Mouse (Mus musculus): ENCODE results near the gene Polr3f. TPM values are rescaled to one million over a fixed set of nuclear protein-coding genes. Genes with fewer than 3 reads are reported as not detected.
A peak's percentile ranks its signal among the peaks of the same experiment; 100 is the strongest.

Polr3f gene
- 41.3 and 45.4 TPM in 2 replicates for total RNA-seq (2017)

- ATAC-seq (ENCODE audit: extremely low read depth, insufficient number of reproducible peaks, low FRiP score, poor library complexity, severe bottlenecking) = peak; percentile 98
Observed at GRCm38 (mm10) chr2:144526981-144527820, at the start of gene Polr3f, which contains the start of gene Dzank1. Gene Polr3f (plus strand): TSS chr2:144527718. Gene Dzank1 (minus strand): TSS chr2:144527414.

GRCm38 (mm10) chr2:144479421-144479820, 48.1 kb upstream of the Polr3f start:
- ATAC-seq (ENCODE audit: extremely low read depth, insufficient number of reproducible peaks, low FRiP score, poor library complexity, severe bottlenecking) = no peak

- ATAC-seq (ENCODE audit: extremely low read depth, insufficient number of reproducible peaks, low FRiP score, poor library complexity, severe bottlenecking) = no peak
Observed at GRCm38 (mm10) chr2:144484084-144484483, 43.4 kb upstream of the Polr3f start.

GRCm38 (mm10) chr2:144485439-144485838, 42.1 kb upstream of the Polr3f start:
- no peak for ATAC-seq (ENCODE audit: extremely low read depth, insufficient number of reproducible peaks, low FRiP score, poor library complexity, severe bottlenecking)

- ATAC-seq (ENCODE audit: extremely low read depth, insufficient number of reproducible peaks, low FRiP score, poor library complexity, severe bottlenecking) = no peak
Observed at GRCm38 (mm10) chr2:144487476-144487875, 40.0 kb upstream of the Polr3f start.

- ATAC-seq (ENCODE audit: extremely low read depth, insufficient number of reproducible peaks, low FRiP score, poor library complexity, severe bottlenecking) = no peak
Observed at GRCm38 (mm10) chr2:144489342-144489741, 38.2 kb upstream of the Polr3f start.

GRCm38 (mm10) chr2:144502134-144502533, 25.4 kb upstream of the Polr3f start:
- no peak for ATAC-seq (ENCODE audit: extremely low read depth, insufficient number of reproducible peaks, low FRiP score, poor library complexity, severe bottlenecking)

- no peak for ATAC-seq (ENCODE audit: extremely low read depth, insufficient number of reproducible peaks, low FRiP score, poor library complexity, severe bottlenecking)
Observed at GRCm38 (mm10) chr2:144514619-144515018, 12.9 kb upstream of the Polr3f start.

- ATAC-seq (ENCODE audit: extremely low read depth, insufficient number of reproducible peaks, low FRiP score, poor library complexity, severe bottlenecking) = no peak
Observed at GRCm38 (mm10) chr2:144519772-144520171, 7.7 kb upstream of the Polr3f start.

GRCm38 (mm10) chr2:144525856-144526255, 1.7 kb upstream of the Polr3f start:
- no peak for ATAC-seq (ENCODE audit: extremely low read depth, insufficient number of reproducible peaks, low FRiP score, poor library complexity, severe bottlenecking)

- ATAC-seq (ENCODE audit: extremely low read depth, insufficient number of reproducible peaks, low FRiP score, poor library complexity, severe bottlenecking) = no peak
Observed at GRCm38 (mm10) chr2:144527821-144528174, 280 bp downstream of the Polr3f start.

- ATAC-seq (ENCODE audit: extremely low read depth, insufficient number of reproducible peaks, low FRiP score, poor library complexity, severe bottlenecking) = no peak
Observed at GRCm38 (mm10) chr2:144537123-144537522, 9.6 kb downstream of the Polr3f start.

- ATAC-seq (ENCODE audit: extremely low read depth, insufficient number of reproducible peaks, low FRiP score, poor library complexity, severe bottlenecking) = 0 out of 2 replicates have a peak, but pooled peaks have one; percentile 19
Observed at GRCm38 (mm10) chr2:144541246-144541645, 13.7 kb downstream of the Polr3f start.

GRCm38 (mm10) chr2:144543670-144544069, 16.2 kb downstream of the Polr3f start:
- ATAC-seq (ENCODE audit: extremely low read depth, insufficient number of reproducible peaks, low FRiP score, poor library complexity, severe bottlenecking) = no peak

GRCm38 (mm10) chr2:144544630-144545029, 17.1 kb downstream of the Polr3f start:
- ATAC-seq (ENCODE audit: extremely low read depth, insufficient number of reproducible peaks, low FRiP score, poor library complexity, severe bottlenecking) = no peak

GRCm38 (mm10) chr2:144545061-144545460, 17.5 kb downstream of the Polr3f start:
- no peak for ATAC-seq (ENCODE audit: extremely low read depth, insufficient number of reproducible peaks, low FRiP score, poor library complexity, severe bottlenecking)

GRCm38 (mm10) chr2:144545481-144545880, 18.0 kb downstream of the Polr3f start:
- no peak for ATAC-seq (ENCODE audit: extremely low read depth, insufficient number of reproducible peaks, low FRiP score, poor library complexity, severe bottlenecking)

GRCm38 (mm10) chr2:144547559-144547958, 20.0 kb downstream of the Polr3f start:
- no peak for ATAC-seq (ENCODE audit: extremely low read depth, insufficient number of reproducible peaks, low FRiP score, poor library complexity, severe bottlenecking)

- peak; percentile 80 for ATAC-seq (ENCODE audit: extremely low read depth, insufficient number of reproducible peaks, low FRiP score, poor library complexity, severe bottlenecking)
Observed at GRCm38 (mm10) chr2:144550529-144550928, 23.0 kb downstream of the Polr3f start, which contains the start of gene Rbbp9. Gene Rbbp9 (minus strand): TSS chr2:144550869.

- no peak for ATAC-seq (ENCODE audit: extremely low read depth, insufficient number of reproducible peaks, low FRiP score, poor library complexity, severe bottlenecking)
Observed at GRCm38 (mm10) chr2:144553905-144554304, 26.4 kb downstream of the Polr3f start.
